25 mouse cellular contexts compared by ENCODE assay signal in the genomic region with DNA sequence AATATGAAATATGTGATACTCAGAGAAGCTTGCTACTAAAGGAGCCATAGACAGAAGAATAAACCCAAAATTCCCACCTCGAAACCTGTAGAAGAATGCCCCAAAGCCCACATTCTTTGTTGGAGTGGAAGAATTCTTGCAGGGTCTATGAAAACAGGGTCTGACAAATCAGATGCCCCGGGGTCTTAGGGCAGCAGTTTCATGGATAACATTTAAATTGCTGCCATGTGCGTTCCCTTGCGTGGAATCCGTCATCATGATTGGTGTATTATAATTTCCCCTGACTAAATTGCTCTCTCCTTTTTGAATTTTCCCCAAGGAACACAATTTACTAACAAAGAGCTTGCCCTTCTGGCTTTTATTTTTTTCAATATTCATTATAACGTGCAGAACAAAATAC.
"Had no signal": no experiment of that assay in that cellular context is flagged by ENCODE, and none has a peak within 500 bp of the region (broad histone marks: within the 10 kb centered on the region; RNA-seq: fewer than 3 reads in every experiment).

No protein-coding gene starts in this region.

- H3K9ac ChIP-seq: heart, embryonic 13.5 days; heart, embryonic 15.5 days; hindbrain, embryonic 13.5 days; hindbrain, embryonic 15.5 days; limb, embryonic 13.5 days; limb, embryonic 15.5 days; liver, embryonic 12.5 days; liver, embryonic 14.5 days had no signal

- H3K4me1 ChIP-seq: heart, embryonic 13.5 days; heart, embryonic 15.5 days; hindbrain, embryonic 13.5 days; hindbrain, embryonic 15.5 days; limb, embryonic 13.5 days; limb, embryonic 15.5 days; liver, embryonic 12.5 days had no signal

- H3K27me3 ChIP-seq: heart, embryonic 13.5 days; heart, embryonic 15.5 days; hindbrain, embryonic 13.5 days; hindbrain, embryonic 15.5 days; limb, embryonic 13.5 days; limb, embryonic 15.5 days; liver, embryonic 12.5 days had no signal

- DNase-seq: gastrocnemius, postnatal 14 days; gastrocnemius, postnatal 36 days; heart, adult 11 months; heart, adult 2 months; heart, postnatal 14 days; heart, postnatal 36 days; kidney, adult 18-20 months; kidney, adult 8-10 months; kidney, postnatal 14 days; kidney, postnatal 36 days; layer of hippocampus, adult 9-11 months; layer of hippocampus, postnatal 36 days; left cerebral cortex, postnatal 4 days had no signal

- H3K27ac ChIP-seq: heart, adult 2 months; heart, embryonic 13.5 days; heart, embryonic 15.5 days; hindbrain, embryonic 13.5 days; hindbrain, embryonic 15.5 days; hindbrain, postnatal 0 days; kidney, postnatal 0 days; limb, embryonic 13.5 days; limb, embryonic 15.5 days; liver, embryonic 12.5 days; liver, embryonic 14.5 days had no signal

- H3K9me3 ChIP-seq: heart, embryonic 13.5 days; heart, embryonic 15.5 days; hindbrain, embryonic 13.5 days; hindbrain, embryonic 15.5 days; limb, embryonic 13.5 days; limb, embryonic 15.5 days; liver, embryonic 12.5 days had no signal

- H3K4me2 ChIP-seq: heart, embryonic 11.5 days; heart, embryonic 13.5 days; heart, embryonic 15.5 days; hindbrain, embryonic 13.5 days; hindbrain, embryonic 15.5 days; limb, embryonic 13.5 days; limb, embryonic 15.5 days; liver, embryonic 12.5 days had no signal

- ATAC-seq: hindbrain, postnatal 0 days; intestine, embryonic 16.5 days; liver, embryonic 12.5 days had no signal

- H3K36me3 ChIP-seq: heart, embryonic 13.5 days; heart, embryonic 15.5 days; hindbrain, embryonic 13.5 days; hindbrain, embryonic 15.5 days; limb, embryonic 13.5 days; limb, embryonic 15.5 days; liver, embryonic 12.5 days had no signal

- H3K4me3 ChIP-seq: heart, adult 2 months; heart, embryonic 13.5 days; heart, embryonic 15.5 days; hindbrain, embryonic 13.5 days; hindbrain, embryonic 15.5 days; limb, embryonic 13.5 days; limb, embryonic 15.5 days; liver, embryonic 12.5 days had no signal
